Mouse (Mus musculus) lung, postnatal 4 days (tissue): ENCODE measurements around the gene Ywhag.
A peak's percentile ranks its signal among the peaks of the same experiment; 100 is the strongest.

ENCODE experiments used
- DNase-seq, 2 experiments: peaks; one replicate each; pipeline ENCODE4 v3.0.0; 2021

Gene Ywhag

GRCm38 (mm10) chr5:135884641-135885040 is 49.8 kb downstream of the Ywhag start:
- DNase-seq: no peak

GRCm38 (mm10) chr5:135879449-135880158 is 54.8 kb downstream of the Ywhag start:
- peak; percentile 79 to 90 for DNase-seq

DNA sequence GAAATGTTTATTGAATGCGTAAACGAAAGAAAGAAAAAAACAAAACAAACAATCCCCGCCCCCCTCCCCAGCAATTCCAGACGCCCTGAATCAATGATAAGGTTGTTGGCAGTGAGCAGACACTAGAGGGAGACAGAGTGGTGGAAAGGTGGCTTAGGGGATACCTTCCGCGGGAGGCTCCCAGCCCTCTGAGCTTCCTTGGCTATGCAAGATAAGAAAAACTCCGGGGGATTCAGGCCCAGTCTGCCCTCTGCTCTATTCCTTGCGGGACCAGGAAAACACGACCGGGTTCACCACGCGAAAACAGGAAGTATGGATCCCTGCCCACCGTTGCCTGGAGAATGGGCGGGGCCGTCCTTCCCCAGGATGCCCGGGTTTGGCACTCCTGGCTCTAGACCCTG is 56.6 kb downstream of the Ywhag start:
- DNase-seq: peak; percentile 55 to 63

DNA sequence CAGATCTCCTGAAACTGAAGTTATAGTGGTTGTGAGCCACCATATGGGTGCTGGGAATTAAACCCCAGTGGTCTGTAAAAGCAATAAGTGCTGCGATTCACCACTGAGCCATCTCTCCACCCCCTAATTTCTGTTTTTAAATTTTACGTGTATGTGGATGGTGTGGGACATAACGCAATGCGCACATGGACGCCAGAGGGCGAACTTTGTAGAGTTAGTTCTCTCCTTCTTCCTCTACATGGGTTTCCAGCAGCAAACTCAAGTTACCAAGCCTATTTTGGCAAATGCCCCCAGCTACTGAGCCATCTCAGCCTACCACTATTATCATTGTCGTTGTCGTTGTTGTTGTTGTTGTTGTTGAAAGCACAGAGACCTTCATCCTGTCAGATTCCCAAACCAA is 57.2 kb downstream of the Ywhag start:
- DNase-seq: peak; percentile 66 to 76

DNA sequence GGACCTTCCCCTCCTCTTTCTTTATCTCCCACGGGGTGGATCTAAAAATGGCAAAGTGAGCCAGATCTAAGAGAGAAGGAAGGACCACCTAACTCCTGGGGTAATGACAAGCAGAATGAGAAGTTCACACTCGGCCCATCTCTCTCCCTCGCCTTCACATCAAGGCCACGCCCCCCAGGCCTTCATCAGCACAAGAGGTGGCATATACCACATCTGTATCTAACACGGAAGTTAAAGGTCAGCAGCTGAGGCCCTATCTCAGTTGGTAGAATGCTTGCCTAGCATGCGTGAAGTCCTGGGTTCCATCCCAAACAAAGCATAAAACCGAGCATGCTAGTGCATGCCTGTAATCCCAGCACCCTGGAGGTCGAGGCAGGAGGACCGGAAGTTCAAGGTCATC is 60.7 kb downstream of the Ywhag start:
- no peak for DNase-seq

- no peak for DNase-seq
Observed at GRCm38 (mm10) chr5:135872996-135873395, 61.4 kb downstream of the Ywhag start.

GRCm38 (mm10) chr5:135870505-135870904 is 63.9 kb downstream of the Ywhag start:
- no peak for DNase-seq

DNA sequence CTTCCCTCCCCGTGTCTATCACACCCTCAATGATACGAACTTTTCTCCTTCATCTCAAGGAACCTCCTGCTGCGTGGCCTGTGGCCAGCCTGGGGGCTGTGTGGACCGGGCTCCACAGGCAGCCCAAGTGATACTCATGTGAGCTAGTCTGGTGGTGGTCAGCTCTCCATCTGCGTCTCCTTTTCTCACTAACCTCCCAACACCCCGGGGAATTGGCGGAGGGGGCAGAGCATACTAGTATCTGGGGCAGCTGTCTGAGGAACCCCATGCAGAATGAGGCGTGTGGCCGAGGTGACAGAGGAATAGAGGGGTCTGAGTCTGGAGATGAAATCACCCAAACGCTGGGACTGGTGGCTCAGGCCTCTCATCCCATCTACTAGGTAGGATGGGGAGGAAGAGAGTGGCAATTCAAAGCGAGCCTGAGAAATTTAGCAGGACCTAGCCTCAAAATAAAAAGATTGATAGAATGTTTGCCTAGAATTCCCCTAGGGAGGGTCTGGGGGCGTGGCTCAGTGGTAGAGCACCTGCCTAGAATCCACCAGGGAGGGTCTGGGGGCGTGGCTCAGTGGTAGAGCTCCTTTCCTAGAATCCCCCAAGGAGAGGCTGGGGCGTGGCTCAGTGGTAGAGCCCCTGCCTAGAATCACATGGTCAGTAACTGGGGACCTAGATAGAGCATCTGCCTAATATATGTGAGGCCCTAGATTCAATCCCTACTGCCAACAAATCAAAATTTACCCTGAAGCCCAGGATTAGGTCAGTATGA is 64.6 kb downstream of the Ywhag start:
- no peak for DNase-seq

DNA sequence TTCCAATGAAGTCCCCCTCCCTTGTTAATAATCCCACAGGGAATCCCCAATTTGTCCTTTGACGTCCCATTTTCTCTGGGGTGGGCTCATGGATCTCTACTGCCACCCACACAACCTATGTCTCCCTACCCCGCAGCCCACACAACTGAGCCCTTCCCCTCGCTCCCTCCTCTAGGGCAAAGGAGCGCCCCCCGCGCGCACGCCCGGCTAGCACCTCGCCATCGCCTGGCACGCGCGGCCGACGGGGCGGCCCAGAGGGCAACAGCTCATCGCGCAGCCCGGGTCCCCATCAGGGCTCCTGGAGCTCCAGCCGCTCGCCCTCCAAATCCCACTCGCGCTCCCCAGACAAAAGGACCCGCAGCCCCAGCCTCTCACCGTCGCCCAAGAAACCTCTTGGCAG is 65.8 kb downstream of the Ywhag start:
- DNase-seq: no peak

GRCm38 (mm10) chr5:135867637-135868593 is 66.5 kb downstream of the Ywhag start:
- DNase-seq: peak; percentile 34 to 45

DNA sequence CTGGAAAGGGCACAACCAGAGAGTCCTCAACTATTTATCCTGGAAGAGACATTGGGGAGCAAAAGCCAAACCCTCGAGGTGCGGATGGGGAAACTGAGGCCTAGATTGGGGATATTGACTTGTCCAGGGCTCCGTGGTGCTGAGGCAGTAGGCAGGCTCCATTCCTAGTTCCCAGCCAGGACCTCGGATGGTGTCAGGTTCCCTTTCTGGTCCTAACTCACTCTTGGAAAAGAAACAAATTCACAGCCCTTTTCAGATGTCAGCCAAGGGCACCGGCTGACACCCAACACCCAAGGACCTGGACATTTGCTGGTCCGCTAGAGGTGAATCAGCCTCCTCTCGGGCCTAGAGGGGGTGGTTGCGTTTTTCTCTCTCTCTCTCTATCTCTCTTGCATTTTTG is 67.8 kb downstream of the Ywhag start:
- no peak for DNase-seq
